Mouse (Mus musculus): ENCODE results near the gene Ndufa4l2. TPM values are rescaled to one million over a fixed set of nuclear protein-coding genes. Genes with fewer than 3 reads are reported as not detected.

Ndufa4l2 gene
- polyA plus RNA-seq, 1 experiment from 2014 or later = 17.6 TPM

GRCm38 (mm10) chr10:127512813-127513212, 2.0 kb upstream of the Ndufa4l2 start:
- ATAC-seq = peak; percentile 37
- H3K4me1 ChIP-seq (ENCODE audit: control insufficient read depth, insufficient read depth, low read length) = peaks cover 59% of the 10 kb centered on the region
- peak overlapping the region; percentile 89 for H3K9ac ChIP-seq (ENCODE audit: low read depth, low read length)
- H3K27ac ChIP-seq (ENCODE audit: low read length) = peak overlapping the region; percentile 99
- peaks cover 6% of the 10 kb centered on the region for H3K27me3 ChIP-seq (ENCODE audit: control insufficient read depth, insufficient read depth, low read depth, low read length)
- peak overlapping the region; percentile 96 for H3K4me2 ChIP-seq (ENCODE audit: low read length)
- H3K9me3 ChIP-seq (replicated peaks; ENCODE audit: control insufficient read depth, low read length, poor library complexity, severe bottlenecking) = no peaks in the 10 kb centered on the region
- peak overlapping the region; percentile 48 for H3K4me3 ChIP-seq (ENCODE audit: low read depth, low read length)
- under 1% methylated on average over 27 of the region's 27 CpGs for WGBS
- H3K36me3 ChIP-seq (ENCODE audit: control insufficient read depth, insufficient read depth, low read length) = peaks cover 1% of the 10 kb centered on the region; the same call in 1 of the 2 replicates

- Histone ChIP-seq H3K4me3 (ENCODE audit: low read depth, low read length) (peak overlapping the region; percentile 5), H3K9ac (ENCODE audit: low read depth, low read length) (peak overlapping the region; percentile 38), H3K4me2 (ENCODE audit: low read length) (peak overlapping the region; percentile 96), H3K36me3 (ENCODE audit: control insufficient read depth, insufficient read depth, low read length) (peaks cover 4% of the 10 kb centered on the region; the same call in 1 of the 2 replicates), H3K27me3 (ENCODE audit: control insufficient read depth, insufficient read depth, low read depth, low read length) (peaks cover 6% of the 10 kb centered on the region), H3K4me1 (ENCODE audit: control insufficient read depth, insufficient read depth, low read length) (peaks cover 56% of the 10 kb centered on the region), H3K27ac (ENCODE audit: low read length) (peak overlapping the region; percentile 82), H3K9me3 (replicated peaks; ENCODE audit: control insufficient read depth, low read length, poor library complexity, severe bottlenecking) (no peaks in the 10 kb centered on the region)
- 3% methylated on average over 16 of the region's 16 CpGs for WGBS
- no peak for ATAC-seq
Measured at GRCm38 (mm10) chr10:127513501-127514091, 1.2 kb upstream of the Ndufa4l2 start.

GRCm38 (mm10) chr10:127514111-127514698, 562 bp upstream of the Ndufa4l2 start:
- Histone ChIP-seq H3K27ac (ENCODE audit: low read length) (no peak overlapping the region), H3K4me1 (ENCODE audit: control insufficient read depth, insufficient read depth, low read length) (peaks cover 54% of the 10 kb centered on the region)

GRCm38 (mm10) chr10:127515271-127515982, 660 bp downstream of the Ndufa4l2 start:
- peaks cover 44% of the 10 kb centered on the region for H3K4me1 ChIP-seq (ENCODE audit: control insufficient read depth, insufficient read depth, low read length)

More at GRCm38 (mm10) chr10:127514111-127514698, 562 bp upstream of the Ndufa4l2 start:
- no peaks in the 10 kb centered on the region for H3K9me3 ChIP-seq (replicated peaks; ENCODE audit: control insufficient read depth, low read length, poor library complexity, severe bottlenecking)
- peaks cover 4% of the 10 kb centered on the region; the same call in 1 of the 2 replicates for H3K36me3 ChIP-seq (ENCODE audit: control insufficient read depth, insufficient read depth, low read length)
- peaks cover 6% of the 10 kb centered on the region for H3K27me3 ChIP-seq (ENCODE audit: control insufficient read depth, insufficient read depth, low read depth, low read length)
- 15% methylated on average over 13 of the region's 13 CpGs for WGBS
- H3K4me3 ChIP-seq (ENCODE audit: low read depth, low read length) = no peak overlapping the region
- peak overlapping the region; percentile 38; the same call in 1 of the 2 replicates for H3K9ac ChIP-seq (ENCODE audit: low read depth, low read length)
- ATAC-seq = no peak
- peak overlapping the region; percentile 96 for H3K4me2 ChIP-seq (ENCODE audit: low read length)

GRCm38 (mm10) chr10:127515983-127516459, 1.3 kb downstream of the Ndufa4l2 start:
- no peak for ATAC-seq
- Histone ChIP-seq H3K4me2 (ENCODE audit: low read length) (no peak overlapping the region), H3K27me3 (ENCODE audit: control insufficient read depth, insufficient read depth, low read depth, low read length) (peaks cover 6% of the 10 kb centered on the region), H3K9me3 (replicated peaks; ENCODE audit: control insufficient read depth, low read length, poor library complexity, severe bottlenecking) (no peaks in the 10 kb centered on the region), H3K9ac (ENCODE audit: low read depth, low read length) (no peak overlapping the region), H3K4me3 (ENCODE audit: low read depth, low read length) (no peak overlapping the region), H3K27ac (ENCODE audit: low read length) (no peak overlapping the region), H3K36me3 (ENCODE audit: control insufficient read depth, insufficient read depth, low read length) (peaks cover 4% of the 10 kb centered on the region; the same call in 1 of the 2 replicates), H3K4me1 (ENCODE audit: control insufficient read depth, insufficient read depth, low read length) (peaks cover 41% of the 10 kb centered on the region)
- 23% methylated on average over 8 of the region's 8 CpGs for WGBS

More at GRCm38 (mm10) chr10:127515271-127515982, 660 bp downstream of the Ndufa4l2 start:
- Histone ChIP-seq H3K9ac (ENCODE audit: low read depth, low read length) (no peak overlapping the region), H3K27me3 (ENCODE audit: control insufficient read depth, insufficient read depth, low read depth, low read length) (peaks cover 6% of the 10 kb centered on the region), H3K9me3 (replicated peaks; ENCODE audit: control insufficient read depth, low read length, poor library complexity, severe bottlenecking) (no peaks in the 10 kb centered on the region), H3K27ac (ENCODE audit: low read length) (no peak overlapping the region), H3K4me3 (ENCODE audit: low read depth, low read length) (0 out of 2 replicates have a peak overlapping the region, but pooled peaks have one; percentile 5), H3K4me2 (ENCODE audit: low read length) (no peak overlapping the region), H3K36me3 (ENCODE audit: control insufficient read depth, insufficient read depth, low read length) (peaks cover 4% of the 10 kb centered on the region; the same call in 1 of the 2 replicates)
- ATAC-seq = no peak
- WGBS = 25% methylated on average over 9 of the region's 9 CpGs

GRCm38 (mm10) chr10:127516576-127517260, 2.0 kb downstream of the Ndufa4l2 start:
- Histone ChIP-seq H3K9me3 (replicated peaks; ENCODE audit: control insufficient read depth, low read length, poor library complexity, severe bottlenecking) (no peaks in the 10 kb centered on the region), H3K27ac (ENCODE audit: low read length) (no peak overlapping the region), H3K4me3 (ENCODE audit: low read depth, low read length) (no peak overlapping the region), H3K4me2 (ENCODE audit: low read length) (peak overlapping the region; percentile 19; the same call in 1 of the 2 replicates), H3K36me3 (ENCODE audit: control insufficient read depth, insufficient read depth, low read length) (peaks cover 4% of the 10 kb centered on the region; the same call in 1 of the 2 replicates), H3K27me3 (ENCODE audit: control insufficient read depth, insufficient read depth, low read depth, low read length) (peaks cover 6% of the 10 kb centered on the region), H3K4me1 (ENCODE audit: control insufficient read depth, insufficient read depth, low read length) (peaks cover 44% of the 10 kb centered on the region), H3K9ac (ENCODE audit: low read depth, low read length) (peak overlapping the region; percentile 1; the same call in 1 of the 2 replicates)
- WGBS = 4% methylated on average over 30 of the region's 30 CpGs
- no peak for ATAC-seq

GRCm38 (mm10) chr10:127517941-127518340, 3.2 kb downstream of the Ndufa4l2 start:
- Histone ChIP-seq H3K36me3 (ENCODE audit: control insufficient read depth, insufficient read depth, low read length) (peaks cover 4% of the 10 kb centered on the region; the same call in 1 of the 2 replicates), H3K9me3 (replicated peaks; ENCODE audit: control insufficient read depth, low read length, poor library complexity, severe bottlenecking) (no peaks in the 10 kb centered on the region), H3K4me1 (ENCODE audit: control insufficient read depth, insufficient read depth, low read length) (peaks cover 40% of the 10 kb centered on the region), H3K4me3 (ENCODE audit: low read depth, low read length) (no peak overlapping the region), H3K4me2 (ENCODE audit: low read length) (no peak overlapping the region), H3K9ac (ENCODE audit: low read depth, low read length) (no peak overlapping the region), H3K27ac (ENCODE audit: low read length) (no peak overlapping the region), H3K27me3 (ENCODE audit: control insufficient read depth, insufficient read depth, low read depth, low read length) (peaks cover 6% of the 10 kb centered on the region)
- no peak for ATAC-seq
- WGBS = 97% methylated on average over 22 of the region's 22 CpGs

- no peak overlapping the region for H3K9ac ChIP-seq (ENCODE audit: low read depth, low read length)
- H3K4me3 ChIP-seq (ENCODE audit: low read depth, low read length) = no peak overlapping the region
- no peak for ATAC-seq
- H3K27me3 ChIP-seq (ENCODE audit: control insufficient read depth, insufficient read depth, low read depth, low read length) = peaks cover 8% of the 10 kb centered on the region
- H3K36me3 ChIP-seq (ENCODE audit: control insufficient read depth, insufficient read depth, low read length) = peaks cover 4% of the 10 kb centered on the region; the same call in 1 of the 2 replicates
- 96% methylated on average over 24 of the region's 26 CpGs for WGBS
- H3K4me1 ChIP-seq (ENCODE audit: control insufficient read depth, insufficient read depth, low read length) = peaks cover 29% of the 10 kb centered on the region
- no peaks in the 10 kb centered on the region for H3K9me3 ChIP-seq (replicated peaks; ENCODE audit: control insufficient read depth, low read length, poor library complexity, severe bottlenecking)
- H3K4me2 ChIP-seq (ENCODE audit: low read length) = no peak overlapping the region
- H3K27ac ChIP-seq (ENCODE audit: low read length) = no peak overlapping the region
Measured at GRCm38 (mm10) chr10:127519041-127519701, 4.4 kb downstream of the Ndufa4l2 start.
